Mouse (Mus musculus): ENCODE measurements at regions not wholly inside any gene's neighbourhood (a gene's known extent, or its start where the extent isn't known, plus 50 kb on each side); places are given as distances from the start of the nearest gene placed in this dataset.

- DNase-seq (ENCODE audit: low spot score), result no peak
Measured at GRCm38 (mm10) chr2:161166681-161167080, 57.8 kb upstream of the Chd6 start.

- DNase-seq (ENCODE audit: low spot score), result no peak
Measured at GRCm38 (mm10) chr2:161165495-161165894, 56.6 kb upstream of the Chd6 start.

GRCm38 (mm10) chr2:161164320-161164719, 55.4 kb upstream of the Chd6 start:
- no peak for DNase-seq (ENCODE audit: low spot score)

Measured in left cerebral cortex, adult 11 months (tissue).